Mouse (Mus musculus): Measurements from ENCODE around the gene Pik3r2. TPM values are rescaled to one million over a fixed set of nuclear protein-coding genes. Genes with fewer than 3 reads are reported as not detected.
A peak's percentile ranks its signal among the peaks of the same experiment; 100 is the strongest.

Gene Pik3r2
- total RNA-seq, 2 experiments from 2014 or later, result 6.0 to 18.1 TPM

DNA sequence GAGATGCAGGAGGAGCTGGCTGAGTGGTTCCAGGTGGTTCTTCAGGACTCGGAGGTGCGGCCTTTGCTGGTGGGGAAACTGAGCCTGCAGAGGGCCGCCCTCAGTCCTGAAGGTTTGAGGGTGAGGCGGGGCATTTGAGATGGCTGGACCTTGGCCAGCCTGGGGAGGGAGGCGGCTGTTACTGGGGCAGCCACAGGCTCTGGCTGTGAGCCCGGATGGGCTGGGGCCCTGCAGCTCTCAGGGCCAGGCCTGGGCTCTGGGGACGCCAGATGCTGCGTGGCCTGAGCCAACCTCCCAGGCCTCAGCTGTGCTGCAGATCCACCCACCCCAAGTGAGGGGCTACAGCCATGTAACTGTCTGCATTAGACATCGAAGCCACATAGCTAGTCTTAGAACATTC, 2.7 kb downstream of the Pik3r2 start:
- no peak for ATAC-seq (replicated peaks; ENCODE audit: poor library complexity)

DNA sequence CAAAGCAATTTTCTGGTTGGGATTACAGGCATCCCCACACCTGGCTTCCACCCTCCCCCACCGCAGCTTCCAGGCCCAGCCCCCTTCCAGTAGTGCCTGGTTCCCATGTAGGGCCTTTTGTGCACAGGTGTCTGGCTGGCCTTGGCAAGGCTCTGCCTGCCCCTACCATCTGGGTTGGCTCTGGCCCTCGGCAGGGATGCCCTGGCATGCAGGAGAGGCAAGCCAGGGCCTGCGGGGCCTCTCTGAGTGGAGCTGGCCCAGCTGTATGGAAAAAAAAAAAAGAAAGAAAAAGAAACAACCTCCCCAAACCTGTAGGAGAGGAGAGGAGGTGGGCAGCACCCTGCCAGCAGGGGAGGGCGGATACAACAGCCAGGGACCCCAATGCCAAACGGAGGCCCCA, 3.1 kb downstream of the Pik3r2 start:
- no peak for ATAC-seq (replicated peaks; ENCODE audit: poor library complexity)

DNA sequence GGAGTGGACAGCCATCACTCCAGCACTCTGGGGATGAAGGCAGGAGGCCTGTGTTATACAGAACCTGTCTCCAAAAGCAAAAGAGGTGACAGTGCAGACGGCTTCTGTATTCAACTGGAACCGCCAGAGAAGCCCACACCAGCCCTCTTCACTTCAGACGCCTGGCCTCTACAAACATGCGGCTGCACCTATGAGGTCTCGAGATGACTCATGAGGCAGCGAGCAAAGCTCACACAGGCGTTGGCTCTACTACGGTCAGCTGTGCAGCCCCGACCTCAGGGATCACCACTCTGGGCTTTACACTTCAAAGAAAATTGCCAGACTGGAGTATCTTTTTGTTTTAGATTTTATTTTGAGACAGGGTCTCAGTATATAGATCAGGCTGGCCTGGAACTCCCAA, 3.6 kb downstream of the Pik3r2 start:
- no peak for ATAC-seq (replicated peaks; ENCODE audit: poor library complexity)

GRCm38 (mm10) chr8:70772075-70772474, 4.4 kb downstream of the Pik3r2 start:
- ATAC-seq (replicated peaks; ENCODE audit: poor library complexity), result no peak

GRCm38 (mm10) chr8:70771217-70771616, 5.3 kb downstream of the Pik3r2 start:
- no peak for ATAC-seq (replicated peaks; ENCODE audit: poor library complexity)

DNA sequence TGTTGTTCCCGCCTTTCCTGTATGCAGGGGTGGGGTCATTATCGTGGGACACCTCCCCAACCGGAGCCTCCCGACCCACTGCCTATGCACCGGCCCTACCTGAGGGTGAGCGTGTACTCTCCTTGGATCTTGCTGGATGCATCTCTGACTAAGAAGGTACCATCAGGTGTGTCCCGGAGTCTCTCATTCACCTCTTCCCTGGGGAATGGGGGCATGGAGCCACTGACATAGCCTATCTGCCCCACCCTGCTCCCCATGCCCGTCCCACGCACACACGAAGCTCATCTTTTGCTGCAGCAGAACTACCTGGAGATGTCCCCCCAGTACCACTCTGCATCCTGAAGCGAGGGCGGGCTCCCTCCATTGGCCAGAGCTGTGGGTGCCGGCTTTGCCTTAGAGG, 5.8 kb downstream of the Pik3r2 start:
- no peak for ATAC-seq (replicated peaks; ENCODE audit: poor library complexity)

- ATAC-seq (replicated peaks; ENCODE audit: poor library complexity), result 0 out of 2 replicates have a peak, but pooled peaks have one; percentile 12
These were observed 6.7 kb downstream of the Pik3r2 start for GRCm38 (mm10) chr8:70769858-70770257.

DNA sequence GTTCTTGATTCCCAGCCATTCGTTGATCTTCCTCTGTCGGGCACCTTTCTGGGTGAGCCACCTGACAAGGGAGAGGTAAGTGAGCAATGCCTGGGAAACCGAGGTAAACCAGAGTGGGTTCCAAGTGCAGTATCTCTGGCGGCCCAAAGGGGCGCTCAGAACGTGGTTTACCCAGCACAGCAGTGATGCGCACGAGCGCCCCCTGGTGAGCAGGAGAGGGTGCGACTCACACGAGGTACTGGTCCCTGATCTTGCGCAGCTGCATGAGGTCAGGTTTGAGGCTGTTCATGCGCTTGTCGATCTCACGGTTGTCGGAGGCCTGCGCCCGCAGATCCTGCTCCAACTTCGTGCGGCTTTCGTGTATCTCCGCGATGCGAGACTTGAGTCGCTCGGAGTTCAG, 7.2 kb downstream of the Pik3r2 start:
- ATAC-seq (replicated peaks; ENCODE audit: poor library complexity), result peak; percentile 79

DNA sequence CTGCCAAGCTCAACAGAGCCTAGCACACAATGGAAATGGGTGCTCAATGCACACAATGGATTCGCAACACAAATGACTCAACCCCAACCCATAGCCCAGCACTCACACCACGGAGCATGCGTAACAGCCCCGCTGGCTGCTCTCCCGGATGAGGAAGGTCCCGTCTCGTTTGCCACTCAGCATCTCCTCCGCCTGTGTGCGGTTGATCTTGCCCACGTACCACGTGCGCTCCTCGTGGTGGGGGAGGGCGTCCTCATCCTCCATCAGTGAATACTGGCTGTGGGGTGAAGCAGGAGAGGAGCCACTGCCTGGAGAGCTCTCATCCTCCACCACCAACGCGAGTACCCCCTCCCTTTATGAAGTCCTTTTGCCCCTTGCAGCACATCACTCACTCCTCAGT, 7.6 kb downstream of the Pik3r2 start:
- no peak for ATAC-seq (replicated peaks; ENCODE audit: poor library complexity)

DNA sequence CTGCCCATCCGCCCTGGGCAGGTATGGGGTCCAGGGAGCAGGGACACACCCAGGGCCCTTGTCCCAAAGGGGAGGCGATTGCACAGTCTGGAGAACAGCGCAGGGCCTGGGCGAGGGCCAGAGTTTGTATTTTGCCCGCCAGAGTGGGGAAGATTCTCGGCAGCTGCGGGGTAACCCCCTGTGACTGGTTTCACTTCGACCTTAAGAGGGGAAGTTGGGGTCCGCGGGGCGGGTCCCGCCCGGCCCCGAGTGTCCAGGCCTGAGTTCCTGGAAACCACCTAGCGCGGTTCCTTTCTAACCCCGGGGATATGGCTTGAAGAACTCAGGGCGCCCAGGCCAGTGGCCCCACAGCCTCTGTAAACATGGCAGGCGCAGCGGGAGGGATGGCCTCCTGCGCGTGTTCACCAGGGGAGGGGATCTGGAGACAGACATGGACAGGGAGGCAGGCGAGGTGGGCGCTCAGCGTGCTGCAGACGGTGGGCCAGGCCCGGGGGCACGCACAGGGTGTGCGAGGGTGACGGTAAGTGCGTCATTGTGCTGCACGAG, 8.2 kb downstream of the Pik3r2 start:
- ATAC-seq (replicated peaks; ENCODE audit: poor library complexity), result no peak

- no peak for ATAC-seq (replicated peaks; ENCODE audit: poor library complexity)
These were observed 9.0 kb downstream of the Pik3r2 start for GRCm38 (mm10) chr8:70767503-70767902.

DNA sequence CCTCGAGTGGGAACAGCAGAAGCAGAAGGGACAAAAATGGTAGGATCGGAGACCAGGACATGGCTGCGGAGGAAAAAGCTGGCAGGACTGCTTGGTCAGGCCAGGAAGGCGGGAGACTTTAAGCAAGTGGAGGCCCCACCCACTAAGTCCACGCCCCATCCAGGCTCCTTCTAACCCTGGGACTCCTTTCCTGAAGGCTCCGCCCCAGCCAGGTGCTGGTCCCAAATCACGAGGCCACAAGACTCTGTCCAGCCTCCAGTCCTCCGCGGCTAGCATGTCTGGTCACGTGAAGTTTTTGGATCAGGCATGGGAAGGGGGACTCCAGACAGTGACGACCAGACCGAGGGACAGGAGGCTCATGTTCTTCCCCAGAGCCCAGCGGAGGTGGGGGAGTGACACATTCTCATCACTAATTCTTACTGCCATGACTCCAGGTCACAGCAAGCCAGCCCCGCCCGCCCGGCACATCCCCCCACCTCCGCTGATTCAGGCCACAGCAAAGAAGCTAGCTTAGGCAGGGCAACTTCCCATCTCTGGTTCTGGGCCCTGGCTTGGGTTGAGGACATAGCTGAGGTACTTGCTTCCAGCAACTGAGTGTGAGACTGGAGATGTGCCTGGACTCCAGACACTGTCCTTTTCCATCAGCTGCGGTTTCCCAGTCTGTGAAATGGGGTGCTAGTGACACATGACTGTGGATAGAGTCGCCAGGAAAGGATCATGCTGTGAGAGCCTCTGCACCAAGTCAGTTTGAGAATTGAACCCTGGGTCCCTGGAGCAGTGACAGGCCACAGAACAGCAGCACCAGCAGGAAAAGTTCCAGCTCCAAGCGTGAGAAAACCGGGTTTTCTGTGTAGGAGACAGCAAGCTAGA, 9.7 kb downstream of the Pik3r2 start:
- 0 out of 2 replicates have a peak, but pooled peaks have one; percentile 15 for ATAC-seq (replicated peaks; ENCODE audit: poor library complexity)

- ATAC-seq (replicated peaks; ENCODE audit: poor library complexity), result no peak
These were observed 10.5 kb downstream of the Pik3r2 start for GRCm38 (mm10) chr8:70765838-70766570.

- no peak for ATAC-seq (replicated peaks; ENCODE audit: poor library complexity)
These were observed 11.2 kb downstream of the Pik3r2 start for GRCm38 (mm10) chr8:70765329-70765728.

DNA sequence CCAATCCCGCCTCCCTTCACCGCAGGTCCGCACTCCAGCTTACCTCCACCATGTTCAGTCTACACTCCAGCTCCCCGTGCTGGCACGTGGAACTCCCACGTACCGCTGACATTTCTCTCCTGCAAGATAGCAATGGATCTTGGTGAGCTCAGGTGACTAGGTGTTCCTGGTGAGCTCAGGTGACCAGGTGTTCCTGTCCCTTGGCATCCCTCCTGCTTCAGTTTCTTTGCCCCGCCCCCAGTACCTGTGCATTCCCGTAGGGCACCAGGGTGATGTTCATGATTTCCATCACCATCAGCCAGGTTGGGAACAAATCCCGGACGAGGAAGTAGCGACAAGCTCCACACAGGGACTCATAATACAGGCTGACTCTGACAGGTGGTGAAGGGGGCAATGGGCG, 11.8 kb downstream of the Pik3r2 start:
- no peak for ATAC-seq (replicated peaks; ENCODE audit: poor library complexity)

DNA sequence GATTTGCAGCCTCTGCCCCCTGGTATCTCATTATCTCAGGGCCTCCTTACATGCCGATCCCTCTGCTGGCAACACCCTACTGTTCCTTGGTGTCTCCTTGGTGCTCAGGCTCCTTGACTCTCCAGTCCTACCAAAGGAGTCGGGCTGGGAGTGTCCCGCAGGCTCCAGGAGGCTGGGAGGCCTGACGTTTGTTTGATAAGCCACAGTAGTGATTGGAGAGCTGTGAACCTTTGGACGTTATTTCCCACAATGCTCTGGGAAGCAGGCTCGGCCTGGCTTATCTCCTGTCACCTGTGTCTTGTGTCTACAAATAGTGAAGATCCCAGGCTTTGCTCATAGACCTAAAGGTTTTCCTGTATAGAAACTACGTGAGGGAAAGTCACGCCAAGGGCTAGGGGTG, 12.5 kb downstream of the Pik3r2 start:
- ATAC-seq (replicated peaks; ENCODE audit: poor library complexity), result peak; percentile 18

GRCm38 (mm10) chr8:70763354-70763753, 13.2 kb downstream of the Pik3r2 start:
- 0 out of 2 replicates have a peak, but pooled peaks have one; percentile 5 for ATAC-seq (replicated peaks; ENCODE audit: poor library complexity)

DNA sequence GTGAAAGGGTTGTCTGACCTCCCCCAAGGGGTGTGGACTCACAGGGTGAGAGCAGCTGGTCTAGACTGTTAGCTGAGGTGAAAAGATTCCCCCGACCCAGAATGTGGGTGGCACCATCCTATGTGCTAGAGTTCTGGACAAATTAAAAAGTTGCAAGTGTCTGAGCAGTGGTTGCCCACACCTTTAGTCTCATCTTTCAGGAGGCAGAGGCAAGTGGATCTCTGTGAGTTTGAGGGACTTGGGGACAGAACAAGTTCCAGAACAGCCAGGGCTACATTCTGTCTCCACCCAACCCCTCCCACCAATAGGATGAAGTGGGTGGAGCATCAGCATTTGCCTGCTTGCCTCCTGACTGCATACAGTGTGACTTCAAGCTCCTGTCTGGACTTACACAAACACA, 14.4 kb downstream of the Pik3r2 start:
- ATAC-seq (replicated peaks; ENCODE audit: poor library complexity), result no peak

DNA sequence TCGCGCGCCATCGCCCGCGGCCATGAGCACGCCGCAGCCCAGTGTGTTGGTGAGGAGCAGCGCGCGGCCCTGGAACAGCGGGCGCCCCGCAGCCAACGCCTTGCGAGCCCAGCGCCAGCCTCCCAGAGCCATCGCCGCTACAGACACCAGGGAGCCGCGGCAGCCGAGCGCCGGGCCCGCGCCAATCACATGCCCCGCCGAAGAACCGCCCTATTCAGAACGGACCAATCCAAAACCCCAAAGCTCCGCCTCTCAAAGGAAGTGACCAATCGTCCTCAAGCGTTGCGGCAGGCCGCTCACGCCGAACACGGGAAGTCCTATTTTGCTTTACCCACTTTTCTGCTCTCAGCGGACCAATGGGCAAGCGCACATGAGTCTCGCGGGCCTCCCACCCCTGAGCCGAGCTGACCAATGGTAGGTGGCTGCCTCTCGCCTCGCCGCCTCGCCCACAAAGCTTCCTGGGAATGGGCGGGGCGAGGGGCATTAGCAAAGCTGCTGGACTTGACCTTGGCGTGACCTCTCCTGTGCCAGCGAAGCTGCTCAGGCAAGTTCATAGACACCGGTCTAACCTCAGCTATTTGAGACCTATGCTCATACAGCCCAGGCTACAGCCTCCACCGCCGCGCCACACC, 15.6 kb downstream of the Pik3r2 start, which contains the start of gene Mpv17l2:
Mpv17l2 (minus strand) TSS at position 172 of the 632 bp plus-strand sequence.
- ATAC-seq (replicated peaks; ENCODE audit: poor library complexity), result peak; percentile 78

- ATAC-seq (replicated peaks; ENCODE audit: poor library complexity), result no peak
These were observed 16.2 kb downstream of the Pik3r2 start for GRCm38 (mm10) chr8:70760350-70760749.
